Mouse (Mus musculus): ENCODE data around the gene Zfp213. TPM values are rescaled to one million over a fixed set of nuclear protein-coding genes. Genes with fewer than 3 reads are reported as not detected.

Zfp213 gene
- polyA plus RNA-seq, 1 experiment = 7.8 TPM

DNA sequence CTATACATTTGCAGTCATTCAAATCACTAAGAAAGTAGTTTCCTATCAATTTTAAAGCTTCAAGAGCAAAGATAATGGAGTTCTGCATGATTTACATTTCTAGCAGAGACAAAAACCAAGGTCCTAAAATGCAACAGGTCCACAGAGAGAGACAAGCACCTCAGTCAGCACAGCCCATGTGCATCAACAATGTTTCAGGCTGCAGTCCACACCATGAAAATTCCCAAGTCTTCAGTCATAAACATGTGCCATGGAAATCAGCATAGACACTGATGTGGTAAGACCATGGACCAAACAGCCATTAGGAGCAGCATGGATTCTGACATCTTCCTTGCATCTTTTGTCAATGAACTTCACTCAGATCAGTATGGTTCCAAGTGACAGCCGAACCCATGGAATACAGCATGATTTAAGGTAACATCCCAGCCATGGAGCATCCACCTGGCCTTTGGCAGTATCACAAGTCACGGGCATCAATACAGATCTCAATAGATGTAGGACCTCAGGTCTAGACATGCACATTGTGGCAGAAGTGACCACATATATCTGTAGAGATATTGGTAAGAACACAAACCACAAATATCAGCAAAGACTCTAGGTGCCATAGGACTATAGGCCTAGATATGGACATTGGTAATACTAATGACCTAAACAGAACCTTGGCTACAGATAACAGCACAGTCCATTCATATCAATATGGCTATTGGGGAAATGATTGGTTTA, 45.2 kb downstream of the Zfp213 start:
- Histone ChIP-seq H3K36me3 (ENCODE audit: control insufficient read depth, insufficient read depth, low read length) (no peaks in the 10 kb centered on the region), H3K27me3 (ENCODE audit: control insufficient read depth, insufficient read depth, low read length) (no peaks in the 10 kb centered on the region), H3K4me3 (ENCODE audit: low read depth, low read length) (no peak overlapping the region), H3K27ac (ENCODE audit: insufficient read depth, low read depth, low read length) (no peak overlapping the region), H3K4me1 (ENCODE audit: control insufficient read depth, insufficient read depth, insufficient read length, low read length) (no peaks in the 10 kb centered on the region)
- 74% methylated on average over 2 of the region's 2 CpGs for WGBS
- no peak for TF ChIP-seq POLR2A (IDR thresholded peaks at IDR 0.05; ENCODE audit: low read depth, low read length)
- no peak for TF ChIP-seq CTCF (IDR thresholded peaks at IDR 0.05; ENCODE audit: extremely low read depth, insufficient read length, insufficient replicate concordance, low read depth, low read length)

Other genes starting within 250 kb of the Zfp213 start
- gene Vmn2r115, start 220.5 kb downstream of the Zfp213 start, polyA plus RNA-seq (2012; rRNA removed) = not detected in 2 replicates
- not detected in 2 replicates for gene Vmn2r116, start 179.6 kb downstream of the Zfp213 start, polyA plus RNA-seq (2012; rRNA removed)
- gene Vmn2r117, start 84.5 kb downstream of the Zfp213 start, polyA plus RNA-seq (2012; rRNA removed) = not detected in 2 replicates
- 5.4 and 6.8 TPM in 2 replicates for gene Zfp13, start 35.2 kb upstream of the Zfp213 start, polyA plus RNA-seq (2012; rRNA removed)
- gene Zscan10, start 36.6 kb upstream of the Zfp213 start, polyA plus RNA-seq (2012; rRNA removed) = not detected in 2 replicates
- 1.5 and 1.6 TPM in 2 replicates for gene Mmp25, start 81.0 kb upstream of the Zfp213 start, polyA plus RNA-seq (2012; rRNA removed)
- gene Bicdl2, start 96.3 kb upstream of the Zfp213 start, polyA plus RNA-seq (2012; rRNA removed) = 5.2 and 6.0 TPM in 2 replicates
- 106 and 251 TPM in 2 replicates for gene Hcfc1r1, start 109.4 kb upstream of the Zfp213 start, polyA plus RNA-seq (2012; rRNA removed)
- 12.4 and 19.8 TPM in 2 replicates for gene Thoc6, start 109.6 kb upstream of the Zfp213 start, polyA plus RNA-seq (2012; rRNA removed)
- 27.9 and 30.9 TPM in 2 replicates for gene Tnfrsf12a, start 113.2 kb upstream of the Zfp213 start, polyA plus RNA-seq (2012; rRNA removed)
- 0.10 and 0.95 TPM in 2 replicates for gene Cldn6, start 115.0 kb upstream of the Zfp213 start, polyA plus RNA-seq (2012; rRNA removed)
- gene Cldn9, start 119.8 kb upstream of the Zfp213 start, polyA plus RNA-seq (2012; rRNA removed) = 0.10 and 1.5 TPM in 2 replicates
- gene 1520401A03Rik, start 158.5 kb upstream of the Zfp213 start, polyA plus RNA-seq (2012; rRNA removed) = not detected in 2 replicates
- 25.0 and 42.3 TPM in 2 replicates for gene Pkmyt1, start 162.1 kb upstream of the Zfp213 start, polyA plus RNA-seq (2012; rRNA removed)
- gene Paqr4, start 176.6 kb upstream of the Zfp213 start, polyA plus RNA-seq (2012; rRNA removed) = 112 and 152 TPM in 2 replicates
- 1.5 and 2.9 TPM in 2 replicates for gene Kremen2, start 181.6 kb upstream of the Zfp213 start, polyA plus RNA-seq (2012; rRNA removed)
- gene Flywch1, start 207.4 kb upstream of the Zfp213 start, polyA plus RNA-seq (2012; rRNA removed) = 16.5 and 34.1 TPM in 2 replicates
- gene Flywch2, start 221.8 kb upstream of the Zfp213 start, polyA plus RNA-seq (2012; rRNA removed) = 6.3 and 6.6 TPM in 2 replicates
- gene Srrm2, start 226.3 kb upstream of the Zfp213 start, polyA plus RNA-seq (2012; rRNA removed) = 197 and 439 TPM in 2 replicates